Mouse (Mus musculus) brain, embryonic 14.5 days (tissue): ENCODE measurements around the gene Tollip.

Experiments used
- CTCF ChIP-seq: fragments of 200-500 bp; IDR thresholded peaks from 2 replicates; pipeline ENCODE4 v1.5.1; 2012; ENCODE audit warnings: inconsistent platforms, mild to moderate bottlenecking, moderate library complexity, borderline replicate concordance; ENCODE audit not compliant: insufficient read depth, insufficient read length; ENCODE audit errors: extremely low read depth
- POLR2A ChIP-seq: fragments of 200-500 bp; IDR thresholded peaks from 2 replicates; pipeline ENCODE4 v1.6.1; 2012; ENCODE audit warnings: mild to moderate bottlenecking, inconsistent platforms, borderline replicate concordance; ENCODE audit not compliant: poor library complexity, insufficient read depth, insufficient read length, severe bottlenecking; ENCODE audit errors: extremely low read depth

- no peak for TF ChIP-seq CTCF
- TF ChIP-seq POLR2A = no peak
Measured at GRCm38 (mm10) chr7:141861046-141861445, 57.3 kb downstream of the Tollip start.
